Mouse (Mus musculus): ENCODE data around the gene Pts.

DNA sequence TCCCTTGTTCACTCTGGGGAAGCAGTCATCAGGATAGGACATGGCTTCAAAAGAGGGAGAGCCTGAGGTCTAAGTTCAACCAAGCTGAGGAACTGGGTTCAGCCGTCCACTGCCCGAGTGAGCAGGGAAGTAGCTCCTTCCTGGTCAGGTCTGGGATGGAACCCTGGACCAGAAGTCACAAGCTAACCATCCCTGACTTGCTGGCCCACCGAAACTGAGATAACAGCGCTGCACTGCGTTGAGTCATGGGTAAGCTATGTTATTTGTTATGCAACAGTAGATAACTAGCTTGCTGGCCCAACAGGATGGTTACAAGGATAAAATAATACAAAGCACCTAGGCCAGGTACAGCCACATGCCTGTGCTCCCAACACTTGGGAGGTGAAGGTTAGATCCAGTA lies 13.1 kb downstream of the Pts start:
- TF ChIP-seq POLR2A (IDR thresholded peaks at IDR 0.05; ENCODE audit: low read depth, low read length) = no peak
- no peak for TF ChIP-seq CTCF (IDR thresholded peaks at IDR 0.05; ENCODE audit: borderline replicate concordance, insufficient read depth, low read length)

Measured in embryonic fibroblast, embryonic 13.5 days (primary cell).